Mouse (Mus musculus): ENCODE data around the gene Fam111a. TPM values are rescaled to one million over a fixed set of nuclear protein-coding genes. Genes with fewer than 3 reads are reported as not detected.

Gene Fam111a
- total RNA-seq, 2 experiments from 2014 or later: 72.8 to 118 TPM

DNA sequence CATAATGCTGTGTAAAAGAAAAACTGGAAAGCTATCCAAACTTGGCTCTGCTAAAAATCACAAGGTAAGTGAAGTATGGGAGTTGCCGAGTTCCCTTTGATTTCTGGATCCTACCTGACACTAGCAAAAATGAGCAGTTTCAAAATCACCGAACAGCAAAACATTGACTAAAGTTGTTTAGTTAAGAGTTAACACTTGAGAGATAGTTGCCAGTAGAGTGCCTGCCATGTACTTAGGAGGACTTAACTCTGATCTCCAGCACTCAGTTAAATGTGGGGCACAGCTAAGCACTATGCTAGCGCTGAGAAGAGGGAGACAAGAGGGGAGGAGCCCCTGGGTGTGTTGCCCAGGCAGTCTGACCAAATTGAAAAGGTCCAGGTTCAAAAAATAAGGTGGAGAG is 53.1 kb downstream of the Fam111a start:
- ATAC-seq (replicated peaks; ENCODE audit: low FRiP score, low TSS enrichment, poor library complexity, severe bottlenecking): no peak

- ATAC-seq (replicated peaks; ENCODE audit: low FRiP score, low TSS enrichment, poor library complexity, severe bottlenecking): no peak
Measured at GRCm38 (mm10) chr19:12599674-12600073, 54.1 kb downstream of the Fam111a start, which contains the start of gene Gm4952. Gene Gm4952 (plus strand): TSS chr19:12599974.

DNA sequence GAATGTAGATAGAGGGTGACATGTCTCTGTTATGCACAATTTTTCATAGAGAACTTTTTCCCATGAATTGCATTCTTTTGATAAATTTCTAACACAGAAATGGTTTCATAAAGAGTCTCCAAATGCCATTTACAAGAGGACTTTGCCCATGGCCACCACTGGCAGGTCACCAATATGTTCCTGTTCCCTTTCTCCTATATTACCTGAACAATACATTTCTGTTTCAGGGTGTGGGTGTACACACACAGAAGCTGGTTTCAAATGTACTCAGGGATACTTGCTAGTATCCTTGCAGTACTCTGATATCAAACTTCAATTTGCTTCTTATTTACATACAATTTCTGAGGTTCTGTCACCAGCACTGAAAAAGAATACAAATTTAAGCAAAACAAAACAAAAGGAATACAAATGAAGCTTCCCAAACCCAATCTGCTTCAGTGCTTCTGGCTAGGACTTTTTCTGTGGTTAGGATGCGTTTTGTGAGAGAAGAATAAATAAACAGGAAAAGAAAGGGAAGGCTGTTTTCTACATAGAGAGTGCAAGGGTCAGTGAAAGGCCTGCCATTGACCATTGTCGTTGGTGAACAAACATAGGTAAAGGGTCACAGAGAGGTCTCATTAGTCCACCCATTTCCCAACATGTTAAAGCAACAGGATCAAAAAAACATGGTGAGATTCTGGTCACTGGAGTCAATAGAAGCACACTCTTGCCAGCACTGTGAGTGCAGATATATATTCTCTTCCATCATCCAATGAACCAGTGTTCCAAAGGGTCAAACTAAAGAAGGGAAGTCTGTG is 55.3 kb downstream of the Fam111a start:
- ATAC-seq (replicated peaks; ENCODE audit: low FRiP score, low TSS enrichment, poor library complexity, severe bottlenecking): no peak

DNA sequence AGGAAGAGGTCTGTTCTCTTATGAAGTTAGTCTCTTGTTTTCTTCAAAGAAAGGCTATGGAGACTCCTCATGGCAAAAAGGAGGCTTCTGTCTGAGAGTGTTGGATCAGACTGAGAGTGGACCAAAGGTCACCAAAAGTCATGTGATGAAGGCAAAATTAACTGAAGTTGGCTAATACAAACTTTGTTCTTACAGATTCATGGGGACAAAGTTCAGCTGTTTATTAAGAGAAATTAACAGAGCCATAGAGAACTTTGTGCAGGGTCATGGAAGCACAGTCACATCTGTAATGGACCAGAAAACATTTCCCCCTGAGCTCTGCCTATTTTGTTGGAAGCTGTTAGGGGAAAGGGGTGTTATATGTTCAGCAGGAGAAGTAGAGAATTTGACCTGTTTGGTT is 62.8 kb downstream of the Fam111a start:
- ATAC-seq (replicated peaks; ENCODE audit: low FRiP score, low TSS enrichment, poor library complexity, severe bottlenecking): no peak

GRCm38 (mm10) chr19:12613646-12614045 is 68.1 kb downstream of the Fam111a start:
- ATAC-seq (replicated peaks; ENCODE audit: low FRiP score, low TSS enrichment, poor library complexity, severe bottlenecking): no peak

DNA sequence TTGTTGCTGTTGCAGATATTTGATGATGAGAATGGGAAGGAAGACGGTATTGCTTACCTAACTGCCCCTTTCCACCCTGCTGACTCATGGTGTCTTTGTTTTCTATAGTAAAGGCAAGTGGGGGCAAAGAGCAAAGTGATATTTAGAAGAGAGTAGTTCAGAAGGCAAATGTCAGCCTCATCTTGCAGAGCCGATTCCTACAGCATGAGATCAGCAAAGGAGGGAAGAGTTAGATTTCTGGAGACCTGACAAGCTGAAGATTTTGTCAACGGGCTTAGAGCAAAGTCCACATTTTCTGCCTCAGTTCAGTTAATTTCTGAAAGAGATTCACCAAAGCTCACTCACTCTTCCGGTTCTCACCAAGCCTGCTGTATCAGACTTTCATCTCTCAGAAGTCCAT is 87.6 kb downstream of the Fam111a start, which contains the start of gene Glyat:
Gene Glyat, plus strand, starts transcription at position 133 of the 400 bp plus-strand sequence.
- no peak for ATAC-seq (replicated peaks; ENCODE audit: low FRiP score, low TSS enrichment, poor library complexity, severe bottlenecking)

DNA sequence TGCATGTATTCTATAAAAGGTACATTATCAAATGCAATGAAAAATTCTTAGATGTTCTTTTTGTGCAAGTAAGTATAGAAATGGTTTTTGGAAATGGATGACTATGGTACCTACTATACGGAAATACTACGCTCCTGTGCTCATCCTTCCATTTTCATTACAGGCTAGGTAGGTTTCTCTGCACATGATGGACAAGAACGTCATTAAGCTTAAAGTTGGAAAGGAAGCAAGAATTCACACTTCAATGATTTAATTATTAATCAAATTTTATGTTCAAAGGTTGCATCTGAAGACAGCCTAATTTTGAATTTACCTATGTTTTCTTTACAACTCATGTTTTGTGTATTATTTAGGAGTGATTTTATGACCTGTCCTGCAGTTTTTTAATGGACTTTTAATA is 88.7 kb downstream of the Fam111a start:
- no peak for ATAC-seq (replicated peaks; ENCODE audit: low FRiP score, low TSS enrichment, poor library complexity, severe bottlenecking)

GRCm38 (mm10) chr19:12634963-12635362 is 89.4 kb downstream of the Fam111a start:
- ATAC-seq (replicated peaks; ENCODE audit: low FRiP score, low TSS enrichment, poor library complexity, severe bottlenecking): no peak

- ATAC-seq (replicated peaks; ENCODE audit: low FRiP score, low TSS enrichment, poor library complexity, severe bottlenecking): no peak
Measured at GRCm38 (mm10) chr19:12636863-12637262, 91.3 kb downstream of the Fam111a start.

DNA sequence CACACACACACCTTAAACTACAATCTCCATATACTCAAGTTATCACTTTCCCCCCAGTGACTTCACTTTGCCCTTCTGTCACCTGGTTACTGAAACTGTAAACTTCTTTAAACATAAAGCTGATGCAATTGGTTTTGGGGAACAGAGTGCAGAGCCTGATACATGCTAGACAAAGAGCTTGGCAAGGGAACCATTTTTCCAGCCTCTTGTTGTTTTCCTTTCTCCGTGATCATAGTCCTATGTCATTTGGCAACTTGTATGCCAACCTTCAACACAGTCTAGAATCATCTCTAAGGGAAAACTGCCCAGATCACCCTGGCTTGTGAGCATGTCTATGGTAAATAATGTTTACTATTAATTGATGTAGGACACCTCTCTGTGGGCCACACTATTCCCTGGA is 92.5 kb downstream of the Fam111a start:
- no peak for ATAC-seq (replicated peaks; ENCODE audit: low FRiP score, low TSS enrichment, poor library complexity, severe bottlenecking)

Other genes starting within 250 kb of the Fam111a start
- not detected in 2 replicates for gene Olfr1436, start 246.6 kb upstream of the Fam111a start, total RNA-seq (2014; fragmentation: Nextera tagmentation)
- gene Olfr1436, start 246.6 kb upstream of the Fam111a start, total RNA-seq (2017): not detected in 2 replicates
- not detected in 2 replicates for gene Olfr1437, start 220.6 kb upstream of the Fam111a start, total RNA-seq (2014; fragmentation: Nextera tagmentation)
- not detected in 2 replicates for gene Olfr1437, start 220.6 kb upstream of the Fam111a start, total RNA-seq (2017)
- gene Olfr1438-ps1, start 209.8 kb upstream of the Fam111a start, total RNA-seq (2014; fragmentation: Nextera tagmentation): not detected in 2 replicates
- not detected in 2 replicates for gene Olfr1438-ps1, start 209.8 kb upstream of the Fam111a start, total RNA-seq (2017)
- gene Olfr1440, start 158.5 kb upstream of the Fam111a start, total RNA-seq (2014; fragmentation: Nextera tagmentation): not detected in 2 replicates
- not detected in 2 replicates for gene Olfr1440, start 158.5 kb upstream of the Fam111a start, total RNA-seq (2017)
- gene Olfr1441, start 128.3 kb upstream of the Fam111a start, total RNA-seq (2014; fragmentation: Nextera tagmentation): not detected in 2 replicates
- gene Olfr1441, start 128.3 kb upstream of the Fam111a start, total RNA-seq (2017): not detected in 2 replicates
- gene Pfpl, start 117.8 kb upstream of the Fam111a start, total RNA-seq (2014; fragmentation: Nextera tagmentation): not detected in 2 replicates
- gene Pfpl, start 117.8 kb upstream of the Fam111a start, total RNA-seq (2017): not detected in 2 replicates
- 1.4 and 2.4 TPM in 2 replicates for gene Mpeg1, start 85.0 kb upstream of the Fam111a start, total RNA-seq (2014; fragmentation: Nextera tagmentation)
- 2.6 and 5.4 TPM in 2 replicates for gene Mpeg1, start 85.0 kb upstream of the Fam111a start, total RNA-seq (2017)
- gene Dtx4, start 44.3 kb upstream of the Fam111a start, total RNA-seq (2014; fragmentation: Nextera tagmentation): 0.77 TPM in 1 of 2 replicates, not detected in the other
- gene Dtx4, start 44.3 kb upstream of the Fam111a start, total RNA-seq (2017): 0.46 TPM in 1 of 2 replicates, not detected in the other
- gene Gm4952, start 54.2 kb downstream of the Fam111a start, total RNA-seq (2014; fragmentation: Nextera tagmentation): not detected in 2 replicates
- not detected in 2 replicates for gene Gm4952, start 54.2 kb downstream of the Fam111a start, total RNA-seq (2017)
- gene Glyat, start 87.6 kb downstream of the Fam111a start, total RNA-seq (2014; fragmentation: Nextera tagmentation): not detected in 2 replicates
- not detected in 2 replicates for gene Glyat, start 87.6 kb downstream of the Fam111a start, total RNA-seq (2017)
- not detected in 2 replicates for gene Olfr1442, start 124.7 kb downstream of the Fam111a start, total RNA-seq (2014; fragmentation: Nextera tagmentation)
- not detected in 2 replicates for gene Olfr1442, start 124.7 kb downstream of the Fam111a start, total RNA-seq (2017)
- not detected in 2 replicates for gene Olfr1443, start 132.4 kb downstream of the Fam111a start, total RNA-seq (2014; fragmentation: Nextera tagmentation)
- not detected in 2 replicates for gene Olfr1443, start 132.4 kb downstream of the Fam111a start, total RNA-seq (2017)
- gene Keg1, start 150.0 kb downstream of the Fam111a start, total RNA-seq (2014; fragmentation: Nextera tagmentation): not detected in 2 replicates
- not detected in 2 replicates for gene Keg1, start 150.0 kb downstream of the Fam111a start, total RNA-seq (2017)
- 7.3 and 13.5 TPM in 2 replicates for gene Cntf, start 219.9 kb downstream of the Fam111a start, total RNA-seq (2014; fragmentation: Nextera tagmentation)
- 1.3 and 2.1 TPM in 2 replicates for gene Cntf, start 219.9 kb downstream of the Fam111a start, total RNA-seq (2017)

Data from megakaryocyte-erythroid progenitor cell, adult 5-6 weeks (primary cell).